In the genomic region with DNA sequence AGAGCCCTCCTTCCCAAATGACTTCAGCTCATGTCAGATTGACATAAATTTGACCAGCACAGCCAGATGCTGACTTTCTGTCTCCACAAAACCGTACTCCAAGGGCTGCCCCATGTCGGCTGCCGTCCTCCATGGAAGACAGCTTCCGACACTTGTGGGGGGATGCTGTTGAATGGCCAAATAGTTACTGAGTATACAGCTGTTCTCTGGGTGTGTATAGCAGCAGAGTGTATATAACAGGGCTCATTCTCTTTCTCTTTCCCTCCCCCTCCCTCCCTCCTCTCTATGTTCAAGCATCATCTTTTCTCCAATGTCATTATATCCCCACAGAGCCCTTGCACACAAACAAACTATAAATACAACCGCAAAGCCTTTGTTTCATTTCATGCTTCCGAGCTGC, we compare ENCODE assay signal across 11 mouse cellular contexts. TPM values are rescaled to one million over a fixed set of nuclear protein-coding genes. Genes with fewer than 3 reads are reported as not detected.
DNase-seq lines count a peak whose midpoint lies in the region; ATAC-seq and TF ChIP-seq lines count a peak whose summit lies in the region.
"Had no signal": no experiment of that assay in that cellular context is flagged by ENCODE, and none has a peak within 500 bp of the region (broad histone marks: within the 10 kb centered on the region; RNA-seq: fewer than 3 reads in every experiment).

No protein-coding gene starts in this region.

- no peak for ATAC-seq in forebrain, embryonic 12.5 days (ENCODE audit: low FRiP score)
- no peak for ATAC-seq in forebrain, embryonic 11.5 days (replicated peaks; ENCODE audit: low FRiP score)
- ATAC-seq in embryonic facial prominence, embryonic 14.5 days (ENCODE audit: low read depth), result peak; percentile 31; the same call in 1 of the 2 replicates
- ATAC-seq in neural tube, embryonic 12.5 days (ENCODE audit: low FRiP score, low read depth), result peak; percentile 52
- no peak for ATAC-seq in cerebellum, adult (ENCODE audit: insufficient number of reproducible peaks, low FRiP score, low TSS enrichment)

- DNase-seq in forebrain, embryonic 11.5 days (ENCODE audit: low spot score), result no peak
- DNase-seq in liver, adult 2 months (ENCODE audit: extremely low read depth, low read depth, low spot score), result peak; percentile 21
- no peak for DNase-seq in liver
- no peak for DNase-seq in embryonic facial prominence, embryonic 14.5 days (ENCODE audit: low spot score)
- no peak for DNase-seq in thymus, postnatal 36 days
- DNase-seq: cerebellum, postnatal 14 days; kidney, adult 9 months; thymus, postnatal 25 days had no signal

- no peaks in the 10 kb centered on the region for H3K27me3 ChIP-seq in forebrain, embryonic 12.5 days
- no peaks in the 10 kb centered on the region for H3K27me3 ChIP-seq in forebrain, embryonic 11.5 days (ENCODE audit: control insufficient read depth, insufficient read depth, low read length)
- H3K27me3 ChIP-seq in liver, adult 2 months (ENCODE audit: control insufficient read depth, insufficient read depth, low read length), result no peaks in the 10 kb centered on the region
- no peaks in the 10 kb centered on the region for H3K27me3 ChIP-seq in embryonic facial prominence, embryonic 14.5 days (replicated peaks; ENCODE audit: control insufficient read depth, insufficient read depth, low read length)
- no peaks in the 10 kb centered on the region for H3K27me3 ChIP-seq in neural tube, embryonic 12.5 days (replicated peaks)

- no peak for TF ChIP-seq CTCF in liver, adult 2 months (IDR thresholded peaks at IDR 0.05; ENCODE audit: low read depth, low read length)

- H3K4me2 ChIP-seq in forebrain, embryonic 12.5 days, result no peak overlapping the region
- H3K4me2 ChIP-seq in forebrain, embryonic 11.5 days (ENCODE audit: low read depth, low read length, severe bottlenecking), result no peak overlapping the region
- peak overlapping the region; percentile 31 for H3K4me2 ChIP-seq in embryonic facial prominence, embryonic 14.5 days (ENCODE audit: low read depth, low read length)
- 0 out of 2 replicates have a peak overlapping the region, but pooled peaks have one; percentile 1 for H3K4me2 ChIP-seq in neural tube, embryonic 12.5 days (replicated peaks)

- H3K27ac ChIP-seq in forebrain, embryonic 12.5 days, result peak overlapping the region; percentile 59; the same call in 1 of the 2 replicates
- H3K27ac ChIP-seq in forebrain, embryonic 11.5 days (ENCODE audit: low read depth, low read length), result no peak overlapping the region
- H3K27ac ChIP-seq in liver, adult 2 months (replicated peaks; ENCODE audit: insufficient read depth, low read depth, low read length), result peak overlapping the region; percentile 33
- no peak overlapping the region for H3K27ac ChIP-seq in embryonic facial prominence, embryonic 14.5 days (replicated peaks; ENCODE audit: low read depth, low read length)
- no peak overlapping the region for H3K27ac ChIP-seq in neural tube, embryonic 12.5 days

- H3K36me3 ChIP-seq in forebrain, embryonic 12.5 days (replicated peaks), result peaks cover 88% of the 10 kb centered on the region
- peaks cover 2% of the 10 kb centered on the region; the same call in 1 of the 2 replicates for H3K36me3 ChIP-seq in forebrain, embryonic 11.5 days (ENCODE audit: control insufficient read depth, insufficient read depth, low read length)
- H3K36me3 ChIP-seq in liver, adult 2 months (ENCODE audit: control insufficient read depth, insufficient read depth, low read length), result no peaks in the 10 kb centered on the region
- H3K36me3 ChIP-seq in embryonic facial prominence, embryonic 14.5 days (ENCODE audit: control insufficient read depth, insufficient read depth, low read length), result no peaks in the 10 kb centered on the region
- H3K36me3 ChIP-seq in neural tube, embryonic 12.5 days, result peaks cover 52% of the 10 kb centered on the region

- H3K4me3 ChIP-seq in forebrain, embryonic 12.5 days (replicated peaks), result no peak overlapping the region
- H3K4me3 ChIP-seq in forebrain, embryonic 11.5 days (ENCODE audit: low read depth, low read length), result no peak overlapping the region
- H3K4me3 ChIP-seq in liver, adult 2 months (ENCODE audit: insufficient read depth, low read depth, low read length), result no peak overlapping the region; the same call in 1 of the 2 replicates
- H3K4me3 ChIP-seq in embryonic facial prominence, embryonic 14.5 days (ENCODE audit: low read depth, low read length), result no peak overlapping the region
- H3K4me3 ChIP-seq in neural tube, embryonic 12.5 days, result no peak overlapping the region

- peaks cover 19% of the 10 kb centered on the region for H3K4me1 ChIP-seq in forebrain, embryonic 12.5 days
- no peaks in the 10 kb centered on the region for H3K4me1 ChIP-seq in forebrain, embryonic 11.5 days (replicated peaks; ENCODE audit: control insufficient read depth, insufficient read depth, low read length)
- H3K4me1 ChIP-seq in liver, adult 2 months (ENCODE audit: control insufficient read depth, insufficient read depth, low read length), result no peaks in the 10 kb centered on the region
- H3K4me1 ChIP-seq in embryonic facial prominence, embryonic 14.5 days (ENCODE audit: control insufficient read depth, insufficient read depth, low read length), result peaks cover 13% of the 10 kb centered on the region; the same call in 1 of the 2 replicates
- H3K4me1 ChIP-seq in neural tube, embryonic 12.5 days, result peaks cover 38% of the 10 kb centered on the region

- no peaks in the 10 kb centered on the region for H3K9me3 ChIP-seq in forebrain, embryonic 12.5 days
- H3K9me3 ChIP-seq in forebrain, embryonic 11.5 days (ENCODE audit: control insufficient read depth, low read length), result no peaks in the 10 kb centered on the region
- H3K9me3 ChIP-seq in embryonic facial prominence, embryonic 14.5 days (ENCODE audit: control insufficient read depth, low read length), result no peaks in the 10 kb centered on the region
- H3K9me3 ChIP-seq in neural tube, embryonic 12.5 days, result no peaks in the 10 kb centered on the region

- no peaks in the 10 kb centered on the region for H3K79me2 ChIP-seq in liver, adult 2 months (ENCODE audit: control insufficient read depth, insufficient read depth, low read length)

- H3K9ac ChIP-seq in forebrain, embryonic 12.5 days, result no peak overlapping the region
- H3K9ac ChIP-seq in forebrain, embryonic 11.5 days (ENCODE audit: low read length), result no peak overlapping the region
- no peak overlapping the region for H3K9ac ChIP-seq in liver, adult 2 months (ENCODE audit: low read depth, low read length)
- H3K9ac ChIP-seq in embryonic facial prominence, embryonic 14.5 days (ENCODE audit: low read depth, low read length), result no peak overlapping the region
- no peak overlapping the region for H3K9ac ChIP-seq in neural tube, embryonic 12.5 days

- TF ChIP-seq POLR2A in liver, adult 2 months (IDR thresholded peaks at IDR 0.05; ENCODE audit: extremely low read depth, insufficient read depth, low read length), result no peak

- 70% methylated on average over 6 of the region's 6 CpGs for WGBS in forebrain, embryonic 12.5 days
- WGBS in forebrain, embryonic 11.5 days, result 70% methylated on average over 6 of the region's 6 CpGs
- WGBS in liver, adult 2 months, result 79% methylated on average over 6 of the region's 6 CpGs
- 50% methylated on average over 6 of the region's 6 CpGs for WGBS in embryonic facial prominence, embryonic 14.5 days
- WGBS in neural tube, embryonic 12.5 days, result 10% methylated on average over 6 of the region's 6 CpGs

RNA-seq across cellular contexts. Expression of a gene that starts 43.7 kb away (rescaled TPM):
- polyA plus RNA-seq in forebrain, embryonic 12.5 days (2016; fragmentation: Nextera tagmentation; extraction: Ambion mirVana), result 1.6 and 2.3 TPM in 2 replicates
- polyA plus RNA-seq in forebrain, embryonic 11.5 days (2014; fragmentation: Nextera tagmentation; extraction: Ambion mirVana), result 0.92 and 2.4 TPM in 2 replicates
- not detected in 2 replicates for total RNA-seq in liver, adult 2 months (2014; rRNA removed)
- not detected in 2 replicates for polyA plus RNA-seq in liver, adult 2 months (2012; rRNA removed)
- 7.9 and 9.2 TPM in 2 replicates for polyA plus RNA-seq in embryonic facial prominence, embryonic 14.5 days (2014; fragmentation: Nextera tagmentation; extraction: Ambion mirVana)
- 2.6 and 3.1 TPM in 2 replicates for polyA plus RNA-seq in neural tube, embryonic 12.5 days (2016; fragmentation: Nextera tagmentation; extraction: Ambion mirVana)

Comparison
In these comparisons a context has a peak if more than half of its experiments do, and no peak if none do; other contexts are left out.
1. H3K27ac ChIP-seq: peak in forebrain, embryonic 12.5 days (single experiment) and liver, adult 2 months (single experiment); none in forebrain, embryonic 11.5 days (single experiment), embryonic facial prominence, embryonic 14.5 days (single experiment) and neural tube, embryonic 12.5 days (single experiment).
2. ATAC-seq: peak in embryonic facial prominence, embryonic 14.5 days (single experiment) and neural tube, embryonic 12.5 days (single experiment); none in forebrain, embryonic 12.5 days (single experiment), forebrain, embryonic 11.5 days (single experiment) and cerebellum, adult (single experiment).
3. H3K4me2 ChIP-seq: peak in embryonic facial prominence, embryonic 14.5 days (single experiment) and neural tube, embryonic 12.5 days (single experiment); none in forebrain, embryonic 12.5 days (single experiment) and forebrain, embryonic 11.5 days (single experiment).